Mouse (Mus musculus) lung, adult 2 months (tissue): ENCODE data around the gene Lrp10. TPM values are rescaled to one million over a fixed set of nuclear protein-coding genes. Genes with fewer than 3 reads are reported as not detected.

ENCODE experiments used
- DNase-seq: peaks from one replicate; pipeline ENCODE4 v3.0.0; 2022
- H3K4me1 ChIP-seq: fragments of 200-500 bp; 2 replicates; pipeline ENCODE4 v1.6.1; 2011; ENCODE audit warnings: low read length; ENCODE audit not compliant: control insufficient read depth, insufficient read depth
- H3K4me3 ChIP-seq: fragments of 200-500 bp; replicated peaks from 2 replicates; pipeline ENCODE3; 2011; ENCODE audit warnings: low read depth, mild to moderate bottlenecking, control low read depth, low read length; ENCODE audit errors: extremely low read depth
- CTCF ChIP-seq: fragments of 200-500 bp; IDR thresholded peaks from 2 replicates; pipeline ENCODE4 v1.5.1; 2011; ENCODE audit warnings: mild to moderate bottlenecking, low read length, control low read depth; ENCODE audit not compliant: insufficient read depth
- POLR2A ChIP-seq: fragments of 200-500 bp; IDR thresholded peaks from 2 replicates; pipeline ENCODE4 v1.6.1; 2011; ENCODE audit warnings: low read depth, mild to moderate bottlenecking, control low read depth, low read length, borderline replicate concordance; ENCODE audit errors: extremely low read depth
- WGBS: fragments of 180-500 bp; shearing (Covaris S2); methylation state at CpG from one replicate; pipeline ENCODE4 v1.1.7; 2018; 5-methylcytosine and 5-hydroxymethylcytosine counted together
- polyA plus RNA-seq: library from polyadenylated mRNA; depleted of rRNA; stranded (reverse); fragments of >200 nt; gene quantifications from 2 replicates; pipeline ENCODE4 v1.2.3, GENCODE M21; 2012

Lrp10 gene
- polyA plus RNA-seq, 1 experiment, result 184 TPM

GRCm38 (mm10) chr14:54432078-54432836 lies 31.7 kb upstream of the Lrp10 start:
- H3K4me3 ChIP-seq, result peak overlapping the region; percentile 75
- peak; percentile 53; the same call in 1 of the 2 replicates for TF ChIP-seq POLR2A
- no peak for TF ChIP-seq CTCF
- peaks cover 23% of the 10 kb centered on the region for H3K4me1 ChIP-seq
- 5% methylated on average over 54 of the region's 54 CpGs for WGBS
- peak; percentile 64 for DNase-seq

GRCm38 (mm10) chr14:54432837-54433830 lies 30.8 kb upstream of the Lrp10 start:
- DNase-seq, result no peak
- peaks cover 23% of the 10 kb centered on the region for H3K4me1 ChIP-seq
- no peak; the same call in 1 of the 2 replicates for TF ChIP-seq POLR2A
- no peak for TF ChIP-seq CTCF

GRCm38 (mm10) chr14:54433941-54434531 lies 29.9 kb upstream of the Lrp10 start:
- WGBS, result 32% methylated on average over 12 of the region's 12 CpGs
- DNase-seq, result no peak
- Histone ChIP-seq H3K4me3 (peak overlapping the region; percentile 18), H3K4me1 (peaks cover 23% of the 10 kb centered on the region)
- no peak for TF ChIP-seq POLR2A
- TF ChIP-seq CTCF, result no peak

More at GRCm38 (mm10) chr14:54432837-54433830, 30.8 kb upstream of the Lrp10 start:
- peak overlapping the region; percentile 75 for H3K4me3 ChIP-seq
- WGBS, result 14% methylated on average over 17 of the region's 17 CpGs

GRCm38 (mm10) chr14:54435194-54435918 lies 28.6 kb upstream of the Lrp10 start:
- TF ChIP-seq POLR2A (no peak), CTCF (no peak)
- DNase-seq, result no peak
- Histone ChIP-seq H3K4me1 (peaks cover 21% of the 10 kb centered on the region), H3K4me3 (no peak overlapping the region)
- WGBS, result 60% methylated on average over 11 of the region's 11 CpGs

- H3K4me3 ChIP-seq, result no peak overlapping the region
Measured at GRCm38 (mm10) chr14:54439155-54439554, 24.8 kb upstream of the Lrp10 start.

GRCm38 (mm10) chr14:54439610-54440009 lies 24.3 kb upstream of the Lrp10 start:
- TF ChIP-seq CTCF (no peak), POLR2A (no peak)
- no peak overlapping the region for H3K4me3 ChIP-seq
- no peak for DNase-seq

More at GRCm38 (mm10) chr14:54439155-54439554, 24.8 kb upstream of the Lrp10 start:
- no peak for DNase-seq
- H3K4me1 ChIP-seq, result peaks cover 9% of the 10 kb centered on the region
- WGBS, result 89% methylated on average over 12 of the region's 12 CpGs
- TF ChIP-seq CTCF, result no peak
- TF ChIP-seq POLR2A, result no peak

GRCm38 (mm10) chr14:54440538-54440937 lies 23.4 kb upstream of the Lrp10 start:
- 85% methylated on average over 14 of the region's 14 CpGs for WGBS
- no peak overlapping the region for H3K4me3 ChIP-seq
- peaks cover 6% of the 10 kb centered on the region; the same call in 1 of the 2 replicates for H3K4me1 ChIP-seq
- TF ChIP-seq POLR2A (no peak), CTCF (no peak)
- no peak for DNase-seq

More at GRCm38 (mm10) chr14:54439610-54440009, 24.3 kb upstream of the Lrp10 start:
- 69% methylated on average over 7 of the region's 7 CpGs for WGBS
- H3K4me1 ChIP-seq, result peaks cover 6% of the 10 kb centered on the region; the same call in 1 of the 2 replicates

GRCm38 (mm10) chr14:54441365-54441764 lies 22.6 kb upstream of the Lrp10 start:
- Histone ChIP-seq H3K4me1 (peaks cover 4% of the 10 kb centered on the region; the same call in 1 of the 2 replicates), H3K4me3 (no peak overlapping the region)
- no peak for DNase-seq
- TF ChIP-seq CTCF (no peak), POLR2A (no peak)
- WGBS, result 72% methylated on average over 4 of the region's 4 CpGs
